Mouse (Mus musculus) MEL (cell line): ENCODE results near the gene Cep78. TPM values are rescaled to one million over a fixed set of nuclear protein-coding genes. Genes with fewer than 3 reads are reported as not detected.
"Not testable (repeated sequence)": the region's sequence is repeated elsewhere in the genome, so short reads cannot be mapped to it uniquely, and the experiment has no call there.

Source experiments
- DNase-seq: peaks from one replicate; pipeline ENCODE4 v3.0.0; 2011; ENCODE audit warnings: low read depth, low spot score
- H3K27ac ChIP-seq: 2 replicates; pipeline ENCODE4 v1.5.1; 2012; ENCODE audit warnings: low read depth, mild to moderate bottlenecking, control low read depth, low read length, moderate library complexity; ENCODE audit not compliant: control insufficient read depth
- H3K27me3 ChIP-seq, 2 experiments: fragments of 150-350 bp in 1 of 2; sonication (generic) in 1 of 2; 2 replicates each; pipeline ENCODE4 v1.6.1; 2012; ENCODE audit warnings: low read length in 2 of 2, mild to moderate bottlenecking in 2 of 2, improper control_type of control experiment in 1 of 2, moderate library complexity in 1 of 2; ENCODE audit not compliant: insufficient read depth in 2 of 2, control insufficient read depth in 1 of 2
- H3K36me3 ChIP-seq, 2 experiments: 2 replicates each; pipeline ENCODE4 v1.6.1; 2012 to 2014; ENCODE audit warnings: low read length in 2 of 2, improper control_type of control experiment in 1 of 2, inconsistent platforms in 1 of 2, mild to moderate bottlenecking in 1 of 2; ENCODE audit not compliant: insufficient read depth in 2 of 2, control insufficient read depth in 1 of 2
- H3K4me1 ChIP-seq, 2 experiments: fragments of 150-350 bp in 1 of 2; sonication (generic) in 1 of 2; 2 replicates each; pipeline ENCODE4 v1.6.1; 2012; ENCODE audit warnings: low read length in 2 of 2, improper control_type of control experiment in 1 of 2, mild to moderate bottlenecking in 1 of 2; ENCODE audit not compliant: insufficient read depth in 2 of 2, control insufficient read depth in 1 of 2
- H3K4me3 ChIP-seq, 2 experiments: fragments of 150-350 bp in 1 of 2; sonication (generic) in 1 of 2; 2 replicates each; pipeline ENCODE4 v1.5.1; 2012; ENCODE audit warnings: low read depth in 2 of 2, low read length in 2 of 2, mild to moderate bottlenecking in 2 of 2, moderate library complexity in 2 of 2, control low read depth in 1 of 2, improper control_type of control experiment in 1 of 2; ENCODE audit not compliant: control insufficient read depth in 1 of 2, insufficient read depth in 1 of 2
- H3K79me2 ChIP-seq: 2 replicates; pipeline ENCODE4 v1.6.1; 2012; ENCODE audit warnings: mild to moderate bottlenecking, low read length, moderate library complexity; ENCODE audit not compliant: control insufficient read depth, poor library complexity, insufficient read depth
- H3K9ac ChIP-seq: 2 replicates; pipeline ENCODE4 v1.6.1; 2012; ENCODE audit warnings: low read depth, mild to moderate bottlenecking, control low read depth, low read length, moderate library complexity; ENCODE audit not compliant: control insufficient read depth, poor library complexity, severe bottlenecking
- H3K9me3 ChIP-seq: fragments of 150-350 bp; sonication (generic); replicated peaks from 2 replicates; pipeline ENCODE4 v1.6.1; 2012; ENCODE audit warnings: mild to moderate bottlenecking, low read length, improper control_type of control experiment, moderate library complexity; ENCODE audit not compliant: insufficient read depth
- CTCF ChIP-seq, 3 experiments: IDR thresholded peaks in 2 of 3; conservative IDR thresholded peaks in 1 of 3; 2 replicates each; pipeline ENCODE4 v1.5.1; 2011 to 2012; ENCODE audit warnings: low read length in 3 of 3, low read depth in 2 of 3, mild to moderate bottlenecking in 2 of 3, improper control_type of control experiment in 1 of 3, inconsistent platforms in 1 of 3, mixed read lengths in 1 of 3, moderate library complexity in 1 of 3; ENCODE audit not compliant: control insufficient read depth in 1 of 3, insufficient read depth in 1 of 3, poor library complexity in 1 of 3, severe bottlenecking in 1 of 3
- E2F4 ChIP-seq: IDR thresholded peaks from 2 replicates; pipeline ENCODE4 v1.6.1; 2011; ENCODE audit warnings: low read depth, low read length, improper control_type of control experiment, borderline replicate concordance
- ELF1 ChIP-seq: IDR thresholded peaks from 2 replicates; pipeline ENCODE4 v1.6.1; 2014; ENCODE audit warnings: low read depth, mild to moderate bottlenecking, inconsistent platforms, low read length, improper control_type of control experiment, moderate library complexity
- EP300 ChIP-seq, 2 experiments: IDR thresholded peaks; 2 replicates each; pipeline ENCODE4 v1.6.1; 2011; ENCODE audit warnings: improper control_type of control experiment in 2 of 2, low read length in 2 of 2, low read depth in 1 of 2, mild to moderate bottlenecking in 1 of 2
- GATA1 ChIP-seq: IDR thresholded peaks from 2 replicates; pipeline ENCODE4 v1.6.1; 2011; ENCODE audit warnings: low read depth, low read length, improper control_type of control experiment
- JUND ChIP-seq: IDR thresholded peaks from 2 replicates; pipeline ENCODE4 v1.6.1; 2011; ENCODE audit warnings: low read depth, mild to moderate bottlenecking, improper control_type of control experiment, low read length
- MAZ ChIP-seq: IDR thresholded peaks from 2 replicates; pipeline ENCODE4 v1.6.1; 2012; ENCODE audit warnings: low read depth, mild to moderate bottlenecking, inconsistent platforms, low read length, improper control_type of control experiment
- POLR2A ChIP-seq, 2 experiments: IDR thresholded peaks; 2 replicates each; pipeline ENCODE4 v1.6.1; 2011 to 2012; ENCODE audit warnings: low read length in 2 of 2, mild to moderate bottlenecking in 2 of 2, control low read depth in 1 of 2, improper control_type of control experiment in 1 of 2, low read depth in 1 of 2, moderate library complexity in 1 of 2; ENCODE audit not compliant: control insufficient read depth in 1 of 2, insufficient read depth in 1 of 2, poor library complexity in 1 of 2
- POLR2AphosphoS2 ChIP-seq: IDR thresholded peaks from 2 replicates; pipeline ENCODE4 v1.6.1; 2011; ENCODE audit warnings: low read length, improper control_type of control experiment
- POLR2AphosphoS5 ChIP-seq: IDR thresholded peaks from 2 replicates; pipeline ENCODE4 v1.6.1; 2012; ENCODE audit warnings: low read depth, borderline replicate concordance, mild to moderate bottlenecking, inconsistent platforms, low read length, moderate library complexity, mixed read lengths
- RAD21 ChIP-seq: IDR thresholded peaks from 2 replicates; pipeline ENCODE4 v1.6.1; 2011; ENCODE audit warnings: mild to moderate bottlenecking, low read depth, low read length, improper control_type of control experiment
- SIN3A ChIP-seq: IDR thresholded peaks from 2 replicates; pipeline ENCODE4 v1.6.1; 2012; ENCODE audit warnings: low read length, improper control_type of control experiment, inconsistent platforms
- TAL1 ChIP-seq: IDR thresholded peaks from 2 replicates; pipeline ENCODE4 v1.6.1; 2012; ENCODE audit warnings: mild to moderate bottlenecking, inconsistent platforms, low read length, moderate library complexity, mixed read lengths
- TBP ChIP-seq: IDR thresholded peaks from 2 replicates; pipeline ENCODE4 v1.8.0; 2011; ENCODE audit warnings: low read depth, low read length, improper control_type of control experiment
- TCF12 ChIP-seq: IDR thresholded peaks from 2 replicates; pipeline ENCODE4 v1.6.1; 2014; ENCODE audit warnings: low read depth, mild to moderate bottlenecking, inconsistent platforms, low read length, improper control_type of control experiment, moderate library complexity
- UBTF ChIP-seq: IDR thresholded peaks from 2 replicates; pipeline ENCODE4 v1.6.1; 2012; ENCODE audit warnings: low read depth, mild to moderate bottlenecking, inconsistent platforms, low read length, improper control_type of control experiment, moderate library complexity, borderline replicate concordance; ENCODE audit not compliant: insufficient read depth
- USF1 ChIP-seq: IDR thresholded peaks from 2 replicates; pipeline ENCODE4 v1.6.1; 2014; ENCODE audit warnings: low read depth, mild to moderate bottlenecking, inconsistent platforms, low read length, improper control_type of control experiment, moderate library complexity
- ZC3H11A ChIP-seq: IDR thresholded peaks from 2 replicates; pipeline ENCODE4 v1.6.1; 2012; ENCODE audit warnings: low read depth, mild to moderate bottlenecking, inconsistent platforms, low read length, improper control_type of control experiment
- ZNF384 ChIP-seq: IDR thresholded peaks from 2 replicates; pipeline ENCODE4 v1.6.1; 2012; ENCODE audit warnings: low read depth, mild to moderate bottlenecking, inconsistent platforms, low read length, improper control_type of control experiment
- polyA plus RNA-seq, 2 experiments: library from polyadenylated mRNA; stranded (reverse) in 1 of 2; unstranded in 1 of 2; fragments of >175 nt in 1 of 2; fragments of >200 nt in 1 of 2; gene quantifications; 2 replicates each; pipeline versions ENCODE4 v1.2.1 to v1.2.4; 2012; ENCODE audit warnings: low replicate concordance in 2 of 2, low read depth in 1 of 2; ENCODE audit not compliant: insufficient read length in 2 of 2, insufficient read depth in 1 of 2, missing spikeins in 1 of 2
- total RNA-seq: library from RNA; depleted of rRNA; stranded (reverse); fragments of 300-350 nt; gene quantifications from 2 replicates; pipeline ENCODE4 v1.2.3, GENCODE M21; 2012

The Cep78 gene
- total and polyA plus RNA-seq, 3 experiments, result 22.2 to 23.0 TPM; not detected in 1

DNA sequence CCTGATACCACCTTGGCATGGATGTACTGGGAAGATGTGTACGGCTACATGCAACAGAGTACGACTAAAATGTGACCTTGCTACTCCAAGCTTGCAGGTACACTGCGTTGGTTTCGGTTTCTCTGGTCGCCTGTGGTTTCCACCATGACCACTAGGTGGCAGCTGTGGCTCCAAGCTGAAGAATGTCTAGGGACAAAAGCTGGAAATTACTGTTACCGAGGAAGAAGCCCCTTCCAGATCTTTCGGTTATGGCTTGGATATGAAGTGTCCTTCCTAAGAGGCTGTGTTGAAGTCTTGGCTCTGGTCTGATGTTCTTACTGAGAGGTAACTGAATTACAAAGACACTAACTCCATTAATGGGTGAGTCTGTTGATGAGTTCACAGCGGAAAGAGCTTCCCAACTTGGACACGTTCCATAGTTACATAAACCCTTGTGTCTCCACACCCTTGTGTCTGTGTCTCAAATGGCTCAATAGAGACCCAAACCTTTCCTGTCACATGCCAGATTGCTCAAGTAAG is 44.5 kb upstream of the Cep78 start:
- H3K27me3 ChIP-seq, H3K79me2 ChIP-seq, H3K4me1 ChIP-seq: not testable (repeated sequence)
- peak in 2 of 3 experiments; percentile 0 to 38; a peak in 2 of 6 replicates for TF ChIP-seq CTCF (IDR thresholded peaks at IDR 0.05 in 2 of 3, conservative IDR thresholded peaks at IDR 0.05 in 1 of 3; ENCODE audit: control insufficient read depth in 1 of 3, insufficient read depth in 1 of 3, low read depth in 2 of 3, low read length in 3 of 3, poor library complexity in 1 of 3, severe bottlenecking in 1 of 3)
- TF ChIP-seq, all 39 proteins: peak for 1; not testable (repeated sequence) for 38
- H3K36me3 ChIP-seq, H3K27ac ChIP-seq, H3K9me3 ChIP-seq: not testable (repeated sequence)
- peak; percentile 32 for DNase-seq
- H3K4me3 ChIP-seq, result peak overlapping the region; percentile 88 to 92
- peak overlapping the region; percentile 45 for H3K9ac ChIP-seq

GRCm38 (mm10) chr19:16028746-16029252 is 44.0 kb upstream of the Cep78 start:
- Histone ChIP-seq H3K4me1 (peaks cover 0 to 4% of the 10 kb centered on the region in 2 experiments; a peak in 1 of 4 replicates), H3K9me3 (no peaks in the 10 kb centered on the region), H3K4me3 (peak overlapping the region; percentile 88 to 92), H3K9ac (peak overlapping the region; percentile 45), H3K79me2 (no peaks in the 10 kb centered on the region), H3K27ac (no peak overlapping the region), H3K27me3 (peaks cover 6 to 8% of the 10 kb centered on the region in 2 experiments), H3K36me3 (no peaks in the 10 kb centered on the region)
- peak; percentile 74 for DNase-seq
- TF ChIP-seq EP300 (IDR thresholded peaks at IDR 0.05; ENCODE audit: low read depth in 1 of 2, low read length in 2 of 2) (no peak), JUND (no peak), RAD21 (no peak), POLR2AphosphoS5 (no peak), TBP (no peak), POLR2AphosphoS2 (no peak), ZC3H11A (no peak), SIN3A (no peak), GATA1 (no peak), ZNF384 (no peak), TCF12 (no peak), ELF1 (no peak), CTCF (IDR thresholded peaks at IDR 0.05 in 2 of 3, conservative IDR thresholded peaks at IDR 0.05 in 1 of 3; ENCODE audit: control insufficient read depth in 1 of 3, insufficient read depth in 1 of 3, low read depth in 2 of 3, low read length in 3 of 3, poor library complexity in 1 of 3, severe bottlenecking in 1 of 3) (no peak), TAL1 (no peak), MAZ (no peak), USF1 (no peak), UBTF (no peak), E2F4 (no peak), POLR2A (IDR thresholded peaks at IDR 0.05; ENCODE audit: control insufficient read depth in 1 of 2, insufficient read depth in 1 of 2, low read depth in 1 of 2, low read length in 2 of 2, poor library complexity in 1 of 2) (no peak)
